Mouse (Mus musculus): Measurements from ENCODE around the gene Tor1aip2. TPM values are rescaled to one million over a fixed set of nuclear protein-coding genes. Genes with fewer than 3 reads are reported as not detected.

Tor1aip2 gene
- 124 and 136 TPM in 2 replicates for polyA plus RNA-seq (2014; fragmentation: Nextera tagmentation; extraction: Ambion mirVana)

DNA sequence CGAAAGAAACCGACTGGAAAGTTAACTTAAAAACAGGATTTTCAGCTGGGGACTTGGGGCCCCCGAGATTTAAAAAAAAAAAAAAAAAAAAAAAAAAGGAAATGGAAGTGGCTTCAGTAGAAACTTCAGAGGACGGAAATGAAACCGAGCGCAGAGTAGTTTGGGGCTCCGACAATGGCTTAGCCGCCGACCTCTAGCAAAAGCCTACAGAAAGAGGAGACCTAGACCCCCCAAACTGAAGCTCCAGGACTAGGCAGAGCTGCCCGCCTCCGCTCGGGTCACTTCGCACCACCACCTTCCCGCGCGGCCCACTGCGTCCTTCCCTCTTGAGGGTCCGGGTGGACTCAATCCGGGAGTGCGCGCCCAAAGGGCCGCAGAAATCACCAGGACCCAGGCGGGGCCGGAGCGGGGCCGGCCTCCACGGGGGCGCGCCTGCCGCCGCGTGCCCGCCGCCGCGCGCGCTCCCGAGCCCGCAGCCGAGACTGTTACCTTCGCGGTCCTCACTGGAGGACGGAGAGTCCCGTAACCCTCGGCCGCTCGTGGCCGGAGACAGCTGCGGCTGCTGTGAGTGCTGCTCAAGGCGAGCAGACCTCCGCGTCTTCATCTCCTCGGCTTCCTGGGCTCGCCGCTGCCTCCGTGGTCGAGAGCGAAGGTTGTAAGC, at the start of gene Tor1aip2:
TSS of gene Tor1aip2 (plus strand) at position 135 of the 661 bp plus-strand sequence.
- H3K27ac ChIP-seq (ENCODE audit: low read depth), result peak within 1 kb of the TSS; percentile 99
- H3K4me3 ChIP-seq (ENCODE audit: low read depth, low read length), result peak within 1 kb of the TSS; percentile 58
- H3K27me3 ChIP-seq (replicated peaks; ENCODE audit: control insufficient read depth, insufficient read depth, low read length), result no peaks in the 10 kb centered on the region
- peaks cover 29% of the 10 kb centered on the region for H3K36me3 ChIP-seq (ENCODE audit: control insufficient read depth, insufficient read depth, low read length)
- H3K4me1 ChIP-seq (replicated peaks; ENCODE audit: control insufficient read depth, insufficient read depth, low read length), result peaks cover 15% of the 10 kb centered on the region
- H3K4me2 ChIP-seq (ENCODE audit: low read length), result peak within 1 kb of the TSS; percentile 87
- WGBS, result under 1% methylated on average over 59 of the region's 59 CpGs
- DNase-seq (ENCODE audit: low spot score) (no peak), ATAC-seq (replicated peaks; ENCODE audit: low FRiP score, low TSS enrichment, low read depth) (peak; percentile 91)
- no peaks in the 10 kb centered on the region for H3K9me3 ChIP-seq (ENCODE audit: control insufficient read depth, low read length)
- H3K9ac ChIP-seq (ENCODE audit: low read length), result peak within 1 kb of the TSS; percentile 78

DNA sequence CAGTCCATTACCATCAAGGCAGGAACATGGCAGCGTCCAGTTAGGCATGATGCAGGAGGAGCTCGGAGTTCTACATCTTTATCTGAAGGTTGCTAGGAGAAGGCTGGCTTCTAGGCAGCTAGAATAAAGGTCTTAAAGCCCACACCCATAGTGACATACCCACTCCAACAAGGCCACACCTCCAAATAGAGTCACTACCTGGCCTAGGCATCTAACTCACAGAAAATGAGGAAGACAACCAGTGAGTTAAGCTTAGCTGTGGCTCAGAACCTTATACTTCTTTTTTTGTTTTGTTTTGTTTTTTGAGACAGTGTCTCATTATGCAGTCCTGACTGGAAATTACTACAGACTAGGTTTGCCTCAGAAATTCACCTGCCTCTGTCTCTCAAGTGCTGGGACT, 47.6 kb upstream of the Tor1aip2 start:
- no peaks in the 10 kb centered on the region for H3K36me3 ChIP-seq (ENCODE audit: control insufficient read depth, insufficient read depth, low read length)
- no peak overlapping the region for H3K4me2 ChIP-seq (ENCODE audit: low read length)
- no peaks in the 10 kb centered on the region for H3K27me3 ChIP-seq (replicated peaks; ENCODE audit: control insufficient read depth, insufficient read depth, low read length)
- H3K9ac ChIP-seq (ENCODE audit: low read length), result no peak overlapping the region
- no peak overlapping the region for H3K27ac ChIP-seq (ENCODE audit: low read depth)
- H3K4me3 ChIP-seq (ENCODE audit: low read depth, low read length), result no peak overlapping the region
- DNase-seq (ENCODE audit: low spot score) (no peak), ATAC-seq (replicated peaks; ENCODE audit: low FRiP score, low TSS enrichment, low read depth) (no peak)
- H3K9me3 ChIP-seq (ENCODE audit: control insufficient read depth, low read length), result no peaks in the 10 kb centered on the region
- H3K4me1 ChIP-seq (replicated peaks; ENCODE audit: control insufficient read depth, insufficient read depth, low read length), result peaks cover 9% of the 10 kb centered on the region; the same call in 1 of the 2 replicates
- 63% methylated on average over 2 of the region's 2 CpGs for WGBS

DNA sequence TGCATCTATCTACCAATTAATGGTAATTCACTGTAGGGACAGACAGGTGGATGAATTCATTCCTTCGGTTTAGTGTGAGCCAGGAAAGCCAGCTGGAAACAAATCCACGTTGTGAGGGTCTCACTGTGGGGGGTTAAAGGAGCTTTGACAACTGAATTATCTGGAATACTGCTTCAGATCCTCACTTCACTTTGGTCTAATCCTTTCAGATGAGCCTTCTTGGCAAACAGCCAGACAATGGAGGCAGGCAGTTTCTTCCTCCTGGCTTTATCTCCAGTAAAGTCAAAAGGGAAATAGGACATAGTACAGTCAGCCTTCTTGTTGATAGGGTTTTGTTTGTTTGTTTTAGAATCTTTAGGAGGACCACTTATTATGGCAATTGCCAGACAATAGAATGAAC, 45.8 kb upstream of the Tor1aip2 start:
- Histone ChIP-seq H3K4me3 (ENCODE audit: low read depth, low read length) (no peak overlapping the region), H3K27me3 (replicated peaks; ENCODE audit: control insufficient read depth, insufficient read depth, low read length) (no peaks in the 10 kb centered on the region), H3K9ac (ENCODE audit: low read length) (no peak overlapping the region), H3K4me1 (replicated peaks; ENCODE audit: control insufficient read depth, insufficient read depth, low read length) (peaks cover 9% of the 10 kb centered on the region; the same call in 1 of the 2 replicates), H3K9me3 (ENCODE audit: control insufficient read depth, low read length) (no peaks in the 10 kb centered on the region), H3K27ac (ENCODE audit: low read depth) (no peak overlapping the region), H3K36me3 (ENCODE audit: control insufficient read depth, insufficient read depth, low read length) (no peaks in the 10 kb centered on the region), H3K4me2 (ENCODE audit: low read length) (no peak overlapping the region)
- DNase-seq (ENCODE audit: low spot score) (no peak), ATAC-seq (replicated peaks; ENCODE audit: low FRiP score, low TSS enrichment, low read depth) (no peak)
- 12% methylated on average over 2 of the region's 2 CpGs for WGBS

DNA sequence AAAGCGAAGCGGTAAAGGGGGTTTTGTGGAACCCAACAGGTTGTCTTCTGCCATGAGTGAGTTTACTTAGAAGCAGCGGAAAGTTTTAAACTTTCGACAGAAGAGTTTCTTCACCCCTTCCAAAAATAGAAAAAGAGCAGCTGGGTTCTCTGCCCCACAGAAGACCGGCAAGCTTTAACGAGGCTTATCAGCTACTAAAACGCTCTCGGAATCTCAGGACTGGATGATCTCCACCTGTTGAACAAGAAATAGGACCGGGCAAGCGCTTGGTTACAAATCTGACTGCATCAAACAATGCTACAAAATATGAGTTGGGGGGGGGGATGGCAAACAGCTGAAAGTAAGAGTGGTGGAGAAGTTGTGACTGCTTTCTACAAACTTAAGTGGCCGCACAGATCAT, 44.8 kb upstream of the Tor1aip2 start:
- H3K27ac ChIP-seq (ENCODE audit: low read depth), result 0 out of 2 replicates have a peak overlapping the region, but pooled peaks have one; percentile 9
- H3K36me3 ChIP-seq (ENCODE audit: control insufficient read depth, insufficient read depth, low read length), result no peaks in the 10 kb centered on the region
- WGBS, result 38% methylated on average over 11 of the region's 11 CpGs
- no peak overlapping the region for H3K4me2 ChIP-seq (ENCODE audit: low read length)
- DNase-seq (ENCODE audit: low spot score) (no peak), ATAC-seq (replicated peaks; ENCODE audit: low FRiP score, low TSS enrichment, low read depth) (no peak)
- H3K27me3 ChIP-seq (replicated peaks; ENCODE audit: control insufficient read depth, insufficient read depth, low read length), result no peaks in the 10 kb centered on the region
- H3K9ac ChIP-seq (ENCODE audit: low read length), result no peak overlapping the region
- no peaks in the 10 kb centered on the region for H3K9me3 ChIP-seq (ENCODE audit: control insufficient read depth, low read length)
- H3K4me1 ChIP-seq (replicated peaks; ENCODE audit: control insufficient read depth, insufficient read depth, low read length), result peaks cover 9% of the 10 kb centered on the region; the same call in 1 of the 2 replicates
- H3K4me3 ChIP-seq (ENCODE audit: low read depth, low read length), result no peak overlapping the region

- Histone ChIP-seq H3K4me2 (ENCODE audit: low read length) (no peak overlapping the region), H3K4me3 (ENCODE audit: low read depth, low read length) (no peak overlapping the region), H3K9ac (ENCODE audit: low read length) (no peak overlapping the region), H3K36me3 (ENCODE audit: control insufficient read depth, insufficient read depth, low read length) (no peaks in the 10 kb centered on the region), H3K9me3 (ENCODE audit: control insufficient read depth, low read length) (no peaks in the 10 kb centered on the region), H3K27ac (ENCODE audit: low read depth) (no peak overlapping the region), H3K27me3 (replicated peaks; ENCODE audit: control insufficient read depth, insufficient read depth, low read length) (no peaks in the 10 kb centered on the region), H3K4me1 (replicated peaks; ENCODE audit: control insufficient read depth, insufficient read depth, low read length) (peaks cover 6% of the 10 kb centered on the region; the same call in 1 of the 2 replicates)
- 62% methylated on average over 2 of the region's 2 CpGs for WGBS
- DNase-seq (ENCODE audit: low spot score), result no peak
- peak; percentile 85 for ATAC-seq (replicated peaks; ENCODE audit: low FRiP score, low TSS enrichment, low read depth)
These were observed 40.7 kb upstream of the Tor1aip2 start for GRCm38 (mm10) chr1:155994524-155994923.

DNA sequence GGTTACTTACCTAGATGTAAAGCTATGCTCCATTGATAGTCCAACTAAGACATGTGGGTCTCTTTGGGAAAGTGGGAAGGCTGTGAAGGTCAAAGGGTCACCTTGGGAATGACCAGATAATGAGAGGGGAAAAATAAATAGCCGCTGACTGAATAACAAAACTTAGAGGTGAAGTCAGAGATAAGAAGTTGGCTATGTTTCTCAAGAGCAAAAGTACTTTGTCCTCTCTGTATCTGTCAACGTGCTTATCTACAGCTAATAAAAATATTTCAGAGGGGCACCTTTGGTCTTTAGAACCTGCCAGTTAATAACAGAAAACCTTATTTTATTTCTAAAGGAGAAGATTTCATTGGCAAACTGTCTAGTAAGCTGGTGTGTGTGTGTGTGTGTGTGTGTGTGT, 39.6 kb upstream of the Tor1aip2 start:
- Histone ChIP-seq H3K36me3 (ENCODE audit: control insufficient read depth, insufficient read depth, low read length) (no peaks in the 10 kb centered on the region), H3K9me3 (ENCODE audit: control insufficient read depth, low read length) (no peaks in the 10 kb centered on the region), H3K4me2 (ENCODE audit: low read length) (no peak overlapping the region), H3K4me3 (ENCODE audit: low read depth, low read length) (no peak overlapping the region), H3K9ac (ENCODE audit: low read length) (no peak overlapping the region), H3K4me1 (replicated peaks; ENCODE audit: control insufficient read depth, insufficient read depth, low read length) (no peaks in the 10 kb centered on the region; the same call in 1 of the 2 replicates), H3K27me3 (replicated peaks; ENCODE audit: control insufficient read depth, insufficient read depth, low read length) (no peaks in the 10 kb centered on the region), H3K27ac (ENCODE audit: low read depth) (no peak overlapping the region)
- ATAC-seq (replicated peaks; ENCODE audit: low FRiP score, low TSS enrichment, low read depth) (no peak; the same call in 1 of the 2 replicates), DNase-seq (ENCODE audit: low spot score) (no peak)
- WGBS, result 44% methylated on average over 2 of the region's 2 CpGs

DNA sequence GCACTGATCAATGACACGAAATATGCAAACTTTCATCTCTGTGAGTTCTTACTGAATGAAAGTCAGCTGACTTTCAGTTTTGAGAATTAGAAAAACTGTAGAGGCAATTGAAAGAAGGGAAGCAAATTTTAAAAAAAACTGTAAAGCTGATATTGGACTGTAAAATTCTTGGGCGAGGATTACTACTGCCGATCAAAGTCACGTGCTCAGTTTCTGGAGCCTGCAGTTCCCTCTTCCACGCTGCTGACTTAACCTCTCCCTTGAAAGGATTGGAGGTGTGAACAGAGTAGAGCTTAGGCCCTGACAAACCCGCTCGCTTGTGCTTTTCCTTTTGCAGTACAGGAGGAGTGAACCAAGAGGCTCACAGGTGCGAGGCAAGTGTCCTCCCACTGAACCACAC, 32.8 kb upstream of the Tor1aip2 start:
- peaks cover 30% of the 10 kb centered on the region for H3K36me3 ChIP-seq (ENCODE audit: control insufficient read depth, insufficient read depth, low read length)
- no peak overlapping the region for H3K4me2 ChIP-seq (ENCODE audit: low read length)
- DNase-seq (ENCODE audit: low spot score) (no peak), ATAC-seq (replicated peaks; ENCODE audit: low FRiP score, low TSS enrichment, low read depth) (no peak)
- H3K27me3 ChIP-seq (replicated peaks; ENCODE audit: control insufficient read depth, insufficient read depth, low read length), result no peaks in the 10 kb centered on the region
- no peaks in the 10 kb centered on the region for H3K9me3 ChIP-seq (ENCODE audit: control insufficient read depth, low read length)
- H3K9ac ChIP-seq (ENCODE audit: low read length), result no peak overlapping the region
- no peaks in the 10 kb centered on the region for H3K4me1 ChIP-seq (replicated peaks; ENCODE audit: control insufficient read depth, insufficient read depth, low read length)
- H3K4me3 ChIP-seq (ENCODE audit: low read depth, low read length), result no peak overlapping the region
- WGBS, result 87% methylated on average over 8 of the region's 8 CpGs
- no peak overlapping the region for H3K27ac ChIP-seq (ENCODE audit: low read depth)

DNA sequence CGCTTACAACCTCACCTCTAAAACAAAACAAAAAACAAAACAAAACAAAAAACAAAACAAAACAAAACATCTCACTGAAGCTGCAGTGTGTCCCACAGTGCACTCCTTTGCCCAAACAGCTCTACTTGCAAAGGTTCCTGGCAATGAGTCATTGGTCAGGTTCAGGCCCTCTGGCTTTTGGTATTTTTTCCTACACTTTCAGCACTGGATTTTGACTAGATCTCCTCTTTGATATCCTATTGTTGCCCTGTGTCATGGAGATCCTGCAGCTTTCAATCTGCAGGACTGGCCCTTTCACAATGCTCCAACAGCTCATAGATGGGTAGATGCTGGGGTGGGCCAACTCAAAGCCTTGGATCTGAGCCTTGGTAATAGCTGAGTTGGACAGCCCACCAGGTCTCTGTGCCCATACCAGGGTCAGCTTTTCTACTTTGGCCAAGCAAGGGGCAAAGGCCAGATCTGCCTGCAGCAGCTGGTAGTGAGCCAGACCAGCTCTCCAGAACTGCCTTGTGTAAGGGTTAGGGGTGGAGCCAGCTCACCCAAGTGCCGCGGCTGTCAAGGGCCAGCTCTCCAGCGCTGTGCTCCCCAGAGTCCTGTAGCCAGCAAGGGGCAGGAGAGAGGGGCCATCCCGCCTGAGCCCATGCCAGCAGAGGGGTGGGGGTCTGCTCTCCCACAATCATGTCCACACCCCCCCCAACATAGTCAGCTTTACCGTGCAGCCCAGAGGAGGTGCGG, 31.8 kb upstream of the Tor1aip2 start:
- Histone ChIP-seq H3K4me1 (replicated peaks; ENCODE audit: control insufficient read depth, insufficient read depth, low read length) (no peaks in the 10 kb centered on the region), H3K9me3 (ENCODE audit: control insufficient read depth, low read length) (no peaks in the 10 kb centered on the region), H3K27me3 (replicated peaks; ENCODE audit: control insufficient read depth, insufficient read depth, low read length) (no peaks in the 10 kb centered on the region), H3K9ac (ENCODE audit: low read length) (no peak overlapping the region), H3K4me3 (ENCODE audit: low read depth, low read length) (no peak overlapping the region), H3K36me3 (ENCODE audit: control insufficient read depth, insufficient read depth, low read length) (peaks cover 38% of the 10 kb centered on the region), H3K27ac (ENCODE audit: low read depth) (no peak overlapping the region), H3K4me2 (ENCODE audit: low read length) (no peak overlapping the region)
- DNase-seq (ENCODE audit: low spot score), result no peak
- WGBS, result 88% methylated on average over 7 of the region's 7 CpGs
- ATAC-seq (replicated peaks; ENCODE audit: low FRiP score, low TSS enrichment, low read depth), result no peak

All from intestine, embryonic 14.5 days (tissue).